Comparison of ENCODE assay signal across 9 mouse cellular contexts in the genomic region with DNA sequence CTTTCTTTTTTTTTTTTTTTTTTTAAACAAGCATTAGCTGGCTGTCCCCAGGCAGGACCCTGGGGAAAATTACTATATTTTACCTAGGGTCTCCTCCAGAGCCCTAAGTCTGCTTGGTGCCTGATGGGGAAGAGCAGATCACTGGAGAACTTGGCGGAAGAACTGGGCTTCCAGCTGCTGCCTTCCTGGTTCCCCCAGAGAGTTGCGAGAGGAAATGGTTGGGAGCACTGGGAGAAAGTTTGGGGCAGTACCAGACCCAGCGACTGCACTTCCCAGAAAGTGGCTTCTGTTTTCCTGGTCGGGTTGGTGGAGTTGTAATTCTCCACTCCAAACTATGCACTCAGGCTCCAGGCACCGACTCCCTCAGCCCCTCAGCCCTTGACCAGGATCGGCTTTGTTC. TPM values are rescaled to one million over a fixed set of nuclear protein-coding genes. Genes with fewer than 3 reads are reported as not detected.
DNase-seq lines count a peak whose midpoint lies in the region; ATAC-seq and TF ChIP-seq lines count a peak whose summit lies in the region.
"Had no signal": no experiment of that assay in that cellular context is flagged by ENCODE, and none has a peak within 500 bp of the region (broad histone marks: within the 10 kb centered on the region; RNA-seq: fewer than 3 reads in every experiment).

No protein-coding gene starts in this region.

- no peak for TF ChIP-seq EP300 in stomach, postnatal 0 days (optimal IDR thresholded peaks at IDR 0.05)

- peaks cover 5% of the 10 kb centered on the region; the same call in 1 of the 2 replicates for H3K4me1 ChIP-seq in cerebellum, adult 2 months (ENCODE audit: control insufficient read depth, insufficient read depth, low read length)
- 0 out of 2 replicates have a peak, but pooled peaks cover 8% of the 10 kb centered on the region for H3K4me1 ChIP-seq in stomach, embryonic 14.5 days (ENCODE audit: control insufficient read depth, insufficient read depth, low read length)
- peaks cover 3% of the 10 kb centered on the region; the same call in 1 of the 2 replicates for H3K4me1 ChIP-seq in stomach, postnatal 0 days (replicated peaks; ENCODE audit: control insufficient read depth, insufficient read depth)

- TF ChIP-seq CTCF in cerebellum, adult 2 months (IDR thresholded peaks at IDR 0.05; ENCODE audit: borderline replicate concordance, insufficient read depth, low read depth, low read length), result no peak
- no peak for TF ChIP-seq CTCF in stomach, postnatal 0 days (IDR thresholded peaks at IDR 0.05; ENCODE audit: low read depth)

- DNase-seq in cerebellum, adult 2 months, result no peak
- DNase-seq in cerebellum, postnatal 25 days, result no peak
- DNase-seq in stomach, postnatal 0 days (ENCODE audit: low spot score), result no peak
- DNase-seq in kidney, postnatal 14 days, result peak; percentile 30
- DNase-seq in ovary, postnatal 36 days (ENCODE audit: low spot score), result no peak
- no peak for DNase-seq in layer of hippocampus, adult 11-12 months (ENCODE audit: low spot score)
- DNase-seq in spleen, postnatal 10 days (ENCODE audit: low spot score in 2 of 2), result no peak
- DNase-seq: left cerebral cortex, postnatal 4 days had no signal

- no peak for TF ChIP-seq POLR2A in cerebellum, adult 2 months (IDR thresholded peaks at IDR 0.05; ENCODE audit: borderline replicate concordance, insufficient read depth, low read length)

- peak overlapping the region; percentile 96; the same call in 1 of the 2 replicates for H3K4me2 ChIP-seq in stomach, embryonic 14.5 days (replicated peaks; ENCODE audit: low read depth, low read length)
- no peak overlapping the region for H3K4me2 ChIP-seq in stomach, postnatal 0 days (replicated peaks; ENCODE audit: low read depth)

- H3K27me3 ChIP-seq in cerebellum, adult 2 months (ENCODE audit: control insufficient read depth, insufficient read depth, low read length), result no peaks in the 10 kb centered on the region
- peaks cover 12% of the 10 kb centered on the region; the same call in 1 of the 2 replicates for H3K27me3 ChIP-seq in stomach, embryonic 14.5 days (ENCODE audit: control insufficient read depth, insufficient read depth, low read length)
- H3K27me3 ChIP-seq in stomach, postnatal 0 days (ENCODE audit: control insufficient read depth, insufficient read depth, low read length), result no peaks in the 10 kb centered on the region

- WGBS in cerebellum, adult 2 months, result 51% methylated on average over 6 of the region's 6 CpGs
- WGBS in stomach, embryonic 14.5 days, result 27% methylated on average over 6 of the region's 6 CpGs
- 55% methylated on average over 6 of the region's 6 CpGs for WGBS in stomach, postnatal 0 days

- H3K27ac ChIP-seq in cerebellum, adult 2 months (ENCODE audit: insufficient read depth, low read length), result no peak overlapping the region
- H3K27ac ChIP-seq in stomach, embryonic 14.5 days (ENCODE audit: low read length), result no peak overlapping the region
- no peak overlapping the region for H3K27ac ChIP-seq in stomach, postnatal 0 days (replicated peaks)

- H3K4me3 ChIP-seq in cerebellum, adult 2 months (replicated peaks; ENCODE audit: insufficient read depth, low read depth, low read length), result peak overlapping the region; percentile 3
- peak overlapping the region; percentile 1; the same call in 1 of the 2 replicates for H3K4me3 ChIP-seq in stomach, embryonic 14.5 days (ENCODE audit: low read depth, low read length)
- no peak overlapping the region for H3K4me3 ChIP-seq in stomach, postnatal 0 days (ENCODE audit: low read depth, low read length)

- H3K36me3 ChIP-seq in stomach, embryonic 14.5 days (ENCODE audit: control insufficient read depth, insufficient read depth, low read length), result no peaks in the 10 kb centered on the region
- H3K36me3 ChIP-seq in stomach, postnatal 0 days (ENCODE audit: control insufficient read depth, insufficient read depth, low read length), result no peaks in the 10 kb centered on the region

- no peak for ATAC-seq in stomach, embryonic 14.5 days (ENCODE audit: insufficient number of reproducible peaks, insufficient read depth, low FRiP score, low read depth)
- ATAC-seq in stomach, postnatal 0 days (ENCODE audit: low FRiP score, low TSS enrichment), result no peak

- H3K9ac ChIP-seq in stomach, embryonic 14.5 days (replicated peaks; ENCODE audit: low read depth, low read length), result no peak overlapping the region
- no peak overlapping the region for H3K9ac ChIP-seq in stomach, postnatal 0 days (ENCODE audit: low read length)

- no peaks in the 10 kb centered on the region for H3K9me3 ChIP-seq in stomach, embryonic 14.5 days (ENCODE audit: control insufficient read depth, low read depth, low read length)
- no peaks in the 10 kb centered on the region for H3K9me3 ChIP-seq in stomach, postnatal 0 days (ENCODE audit: control insufficient read depth, low read length)

RNA-seq across cellular contexts. Expression of gene Spon1, which starts 1.7 kb away (rescaled TPM):
- polyA plus RNA-seq in cerebellum, adult 2 months (2012; rRNA removed), result 38.2 and 38.7 TPM in 2 replicates
- 19.8 and 21.0 TPM in 2 replicates for polyA plus RNA-seq in stomach, embryonic 14.5 days (2014; fragmentation: Nextera tagmentation; extraction: Ambion mirVana)
- polyA plus RNA-seq in stomach, postnatal 0 days (2015; fragmentation: Nextera tagmentation; extraction: Ambion mirVana), result 3.1 and 4.0 TPM in 2 replicates
